Mouse (Mus musculus) CD4-positive naive resting alpha-beta T cell, adult 57 days (primary cell): ENCODE results near the gene Arhgap30. TPM values are rescaled to one million over a fixed set of nuclear protein-coding genes. Genes with fewer than 3 reads are reported as not detected.

Source experiments
- total RNA-seq: library from RNA; stranded (reverse); gene quantifications from one replicate; pipeline ENCODE4 v1.2.4, GENCODE M21; 2023

Arhgap30 gene
- total RNA-seq, result 202 TPM

DNA sequence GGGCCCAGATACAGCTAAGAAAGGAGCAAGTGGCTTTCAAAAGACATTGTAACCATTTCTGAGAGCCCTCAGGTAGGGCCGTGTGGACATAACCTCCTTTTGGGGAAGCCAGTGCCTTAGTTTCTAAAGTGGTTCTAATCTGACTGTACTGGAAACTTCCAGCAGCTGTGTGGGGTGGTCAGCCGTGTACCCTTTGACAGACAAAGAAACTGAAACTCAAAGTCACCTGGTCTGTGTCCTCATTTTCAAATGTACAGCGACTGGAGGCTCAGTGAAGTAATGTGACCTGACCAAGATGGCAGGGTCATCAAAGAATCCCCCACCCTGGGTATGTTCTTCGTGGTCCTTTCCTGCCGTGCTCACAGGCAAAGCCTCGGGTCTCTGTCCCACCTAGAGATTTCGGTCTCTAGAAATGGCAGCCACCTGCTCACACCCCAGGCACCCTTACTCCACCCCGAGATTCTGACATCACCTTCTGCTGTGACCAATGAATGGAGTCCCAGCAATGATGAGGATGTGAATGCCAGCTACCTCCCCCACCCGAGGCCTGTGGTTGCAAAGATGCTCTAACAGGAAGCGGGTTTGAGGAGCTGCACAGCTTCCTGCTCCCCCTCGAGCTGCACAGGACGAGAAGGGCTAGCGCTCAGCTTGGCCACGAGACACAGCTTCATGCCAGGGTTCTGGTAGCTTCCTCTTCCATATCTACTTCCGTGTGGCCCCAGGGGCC, at the start of gene Arhgap30:
Gene Arhgap30, plus strand, starts transcription at position 579 of the 727 bp plus-strand sequence.

DNA sequence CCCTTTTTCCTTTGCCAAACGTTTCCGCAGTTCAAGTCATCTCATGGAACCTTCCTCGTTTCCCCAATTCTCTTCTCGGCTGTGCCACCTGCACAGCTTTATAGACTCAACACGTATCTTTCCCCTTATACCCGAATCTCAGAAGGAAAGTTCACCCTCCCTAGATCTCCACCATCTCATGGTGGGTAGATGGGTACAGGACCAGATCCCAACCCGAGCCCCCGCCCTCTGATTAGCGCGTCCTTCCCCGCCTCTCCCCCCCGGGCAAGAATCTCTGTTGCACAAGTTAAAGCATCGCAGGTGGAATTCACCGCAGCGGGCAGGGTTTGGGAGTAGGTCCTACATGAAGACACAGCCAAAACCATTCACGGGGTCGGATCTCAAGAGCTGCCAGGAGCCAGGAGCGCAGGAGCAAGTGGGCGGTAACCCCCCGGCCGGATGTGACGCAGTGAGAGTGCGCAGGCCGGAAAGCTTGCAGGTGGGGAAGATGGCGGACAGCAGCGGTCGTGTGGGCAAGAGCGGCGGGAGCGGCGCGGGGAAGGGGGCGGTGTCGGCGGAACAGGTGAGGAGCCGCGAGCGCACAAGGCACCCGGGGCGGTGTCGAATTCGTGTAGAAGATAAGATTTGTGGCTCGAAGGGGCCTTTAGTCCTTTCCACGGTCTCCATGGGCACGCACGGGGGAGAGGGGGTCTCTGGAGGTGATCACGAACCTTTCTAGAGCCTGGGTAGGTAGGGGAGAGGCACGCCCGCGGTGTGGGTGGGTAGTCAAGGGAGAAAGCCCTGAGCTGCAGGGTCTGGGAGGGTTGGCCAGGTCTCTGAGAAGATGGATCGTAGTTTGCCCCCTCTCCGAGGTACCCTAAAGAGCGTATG, 43.3 kb upstream of the Arhgap30 start, which contains the start of the genes Nit1 and Pfdn2:
Gene Nit1, minus strand, starts transcription at position 422 of the 870 bp plus-strand sequence.
Gene Pfdn2, plus strand, starts transcription at position 446 of the 870 bp plus-strand sequence.

DNA sequence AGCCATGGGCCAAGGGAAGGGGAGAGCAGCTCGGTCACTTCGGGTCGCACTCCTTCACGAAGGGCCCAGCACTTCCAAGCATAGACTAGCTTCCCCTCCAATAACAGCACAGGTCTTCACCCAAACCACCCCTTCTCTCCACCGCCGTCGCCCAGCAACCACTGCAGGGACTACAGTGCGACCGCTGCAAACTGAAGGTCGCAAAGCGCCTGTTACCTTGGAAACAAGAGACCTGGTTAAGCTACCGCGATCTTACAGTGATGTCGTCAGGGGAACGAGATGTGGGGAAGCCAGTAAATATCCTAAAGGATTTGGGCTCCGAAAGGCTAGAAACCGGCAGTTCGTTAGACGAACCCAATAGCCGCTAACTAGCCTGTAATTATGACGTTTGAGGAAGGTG, 28.1 kb upstream of the Arhgap30 start, which contains the start of gene Klhdc9:
Gene Klhdc9, minus strand, starts transcription at position 143 of the 400 bp plus-strand sequence.

DNA sequence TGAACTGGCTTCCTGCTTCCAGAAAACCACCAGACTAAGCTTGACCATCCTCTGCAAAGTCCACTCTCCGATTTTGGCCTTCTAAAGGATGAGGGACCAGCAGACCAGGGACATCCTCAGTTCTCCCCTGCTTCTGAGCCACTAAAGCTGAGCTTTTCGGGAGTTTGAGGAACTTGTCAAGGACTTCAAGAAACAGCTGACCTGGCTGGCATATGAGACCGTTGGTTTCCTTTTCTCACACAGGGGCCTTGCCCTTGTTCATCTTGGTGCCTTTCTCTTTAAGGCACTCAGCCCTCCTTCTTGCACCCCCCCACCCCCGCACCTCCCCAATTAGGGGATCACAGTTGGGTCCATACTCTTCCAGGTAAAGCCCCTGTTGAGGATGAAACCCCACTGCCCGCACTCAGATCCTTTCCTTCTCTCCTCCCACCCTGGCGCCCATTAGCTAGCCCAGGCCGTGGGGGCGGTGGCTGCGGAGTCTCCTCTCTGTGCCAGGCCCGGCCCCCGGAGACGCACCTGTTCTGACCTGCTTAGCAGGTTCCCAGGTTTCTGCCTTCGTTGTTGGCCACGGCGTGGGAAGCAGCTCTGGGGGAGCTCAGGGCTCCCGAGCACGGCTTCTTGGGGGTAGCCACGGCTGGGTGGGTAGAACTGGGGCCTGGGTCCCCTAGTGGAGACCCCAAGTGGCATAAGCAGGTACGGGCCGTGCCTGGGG, 18.8 kb upstream of the Arhgap30 start, which contains the start of gene Nectin4:
Gene Nectin4, plus strand, starts transcription at position 255 of the 712 bp plus-strand sequence.

DNA sequence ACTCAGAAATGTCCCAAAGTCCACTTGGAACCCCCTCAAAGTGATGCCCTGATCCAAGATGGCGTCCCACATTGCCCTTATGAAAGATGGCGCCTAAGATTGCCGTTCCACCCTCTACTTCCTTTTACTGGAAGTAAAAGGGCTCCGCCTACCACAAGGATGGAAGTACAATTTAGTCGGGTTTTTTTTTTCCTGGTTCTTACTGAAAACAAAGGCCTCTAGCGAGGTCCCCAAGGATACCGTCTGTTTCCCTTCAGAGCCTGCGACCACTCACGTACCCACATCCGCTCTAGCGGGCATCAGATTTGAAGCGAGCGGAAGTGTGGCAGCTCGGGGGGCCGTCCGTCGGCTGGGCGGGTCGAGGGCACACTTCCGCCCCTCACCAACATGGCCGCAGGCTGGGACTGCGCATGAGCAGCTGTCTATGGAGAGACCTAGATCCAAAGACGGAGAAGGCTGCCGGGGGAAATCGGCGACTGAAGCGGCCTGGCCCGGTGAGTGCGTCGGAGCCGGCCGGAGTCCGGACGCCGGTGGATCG, 22.3 kb downstream of the Arhgap30 start, which contains the start of gene Usf1:
Gene Usf1, plus strand, starts transcription at position 367 of the 538 bp plus-strand sequence.

DNA sequence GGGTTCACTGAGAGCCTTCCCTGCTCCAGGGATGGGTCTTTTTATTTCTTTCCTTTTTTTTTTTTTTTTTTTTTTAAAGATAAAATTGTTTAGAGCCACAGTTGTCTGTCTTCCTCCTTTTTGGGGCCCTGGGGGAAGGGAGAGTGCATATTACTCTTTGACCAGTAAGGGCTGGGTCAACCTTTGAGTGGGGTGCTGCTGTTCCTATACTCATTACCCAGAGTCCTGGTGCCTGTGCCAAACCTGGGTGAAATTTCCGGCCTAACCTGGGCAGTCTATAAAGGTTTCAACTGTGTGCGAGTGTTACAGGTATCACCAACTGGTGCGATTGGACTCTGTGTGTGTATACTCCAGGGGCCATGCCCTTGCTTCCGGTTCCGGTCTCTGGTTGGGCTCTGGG, 29.9 kb downstream of the Arhgap30 start, which contains the start of gene Tstd1:
Gene Tstd1, plus strand, starts transcription at position 213 of the 400 bp plus-strand sequence.

DNA sequence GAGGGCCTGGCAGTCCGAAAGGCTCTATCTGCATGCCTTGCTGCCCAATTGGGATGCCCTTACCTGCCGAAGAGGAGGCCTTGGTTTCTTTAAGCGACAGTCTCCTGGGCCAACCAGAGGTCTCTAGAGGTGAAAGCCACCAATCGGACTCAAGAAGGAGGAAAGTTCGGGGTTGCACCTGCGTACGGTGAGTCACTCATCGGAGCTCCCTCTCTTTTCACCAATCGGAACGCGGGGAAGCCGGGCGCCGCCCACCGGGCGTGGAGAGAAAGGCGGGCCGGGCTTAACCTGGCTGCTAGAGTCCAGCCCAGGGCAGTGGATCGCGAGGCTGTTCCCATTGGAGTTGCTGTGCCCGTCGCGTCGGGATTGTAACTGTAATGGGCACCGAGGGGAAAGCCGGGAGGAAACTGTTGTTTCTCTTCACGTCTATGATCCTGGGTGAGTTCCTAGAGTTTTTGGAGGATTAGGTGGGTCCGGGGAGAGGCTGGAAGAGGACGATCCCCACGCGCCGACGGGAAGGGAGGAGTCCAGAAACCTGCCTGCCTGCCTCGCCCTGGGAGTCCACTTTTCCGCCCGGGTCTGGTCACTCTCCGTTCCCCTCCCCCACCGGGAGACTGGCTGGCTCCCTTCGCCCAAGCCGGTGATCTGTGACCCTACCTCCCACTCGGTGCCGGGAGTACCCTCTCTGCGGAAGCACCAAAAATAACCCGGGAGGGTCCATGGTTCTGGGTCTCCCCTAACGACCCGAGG, 48.7 kb downstream of the Arhgap30 start, which contains the start of gene F11r:
Gene F11r, plus strand, starts transcription at position 272 of the 750 bp plus-strand sequence.

Other genes starting within 250 kb of the Arhgap30 start
- gene Sdhc, start 238.4 kb upstream of the Arhgap30 start, total RNA-seq, result 113 TPM
- not detected for gene Mpz, start 238.2 kb upstream of the Arhgap30 start, total RNA-seq
- gene Pcp4l1, start 192.7 kb upstream of the Arhgap30 start, total RNA-seq, result not detected
- not detected for gene Nr1i3, start 175.0 kb upstream of the Arhgap30 start, total RNA-seq
- gene Tomm40l, start 166.4 kb upstream of the Arhgap30 start, total RNA-seq, result 21.0 TPM
- not detected for gene Apoa2, start 163.9 kb upstream of the Arhgap30 start, total RNA-seq
- gene Fcer1g, start 154.6 kb upstream of the Arhgap30 start, total RNA-seq, result 15.1 TPM
- gene Adamts4, start 138.5 kb upstream of the Arhgap30 start, total RNA-seq, result not detected
- gene Ndufs2, start 137.6 kb upstream of the Arhgap30 start, total RNA-seq, result 115 TPM
- gene B4galt3, start 118.6 kb upstream of the Arhgap30 start, total RNA-seq, result 70.7 TPM
- gene Ppox, start 107.8 kb upstream of the Arhgap30 start, total RNA-seq, result 52.3 TPM
- gene Usp21, start 101.0 kb upstream of the Arhgap30 start, total RNA-seq, result 51.6 TPM
- 46.1 TPM for gene Ufc1, start 93.9 kb upstream of the Arhgap30 start, total RNA-seq
- gene Dedd, start 59.8 kb upstream of the Arhgap30 start, total RNA-seq, result 28.3 TPM
- 28.5 TPM for gene Nit1, start 43.3 kb upstream of the Arhgap30 start, total RNA-seq
- gene Pfdn2, start 43.3 kb upstream of the Arhgap30 start, total RNA-seq, result 69.8 TPM
- gene Klhdc9, start 28.2 kb upstream of the Arhgap30 start, total RNA-seq, result 0.98 TPM
- 0.15 TPM for gene Nectin4, start 18.9 kb upstream of the Arhgap30 start, total RNA-seq
- gene Usf1, start 22.4 kb downstream of the Arhgap30 start, total RNA-seq, result 92.7 TPM
- 4.4 TPM for gene Tstd1, start 29.9 kb downstream of the Arhgap30 start, total RNA-seq
- 1.1 TPM for gene F11r, start 48.6 kb downstream of the Arhgap30 start, total RNA-seq
- 4.9 TPM for gene Alyref2, start 114.5 kb downstream of the Arhgap30 start, total RNA-seq
- not detected for gene Itln1, start 146.3 kb downstream of the Arhgap30 start, total RNA-seq
- gene Cd244a, start 170.2 kb downstream of the Arhgap30 start, total RNA-seq, result 4.6 TPM
- 109 TPM for gene Ly9, start 218.5 kb downstream of the Arhgap30 start, total RNA-seq